Comparison of ENCODE assay signal across 9 mouse cellular contexts in the genomic region with DNA sequence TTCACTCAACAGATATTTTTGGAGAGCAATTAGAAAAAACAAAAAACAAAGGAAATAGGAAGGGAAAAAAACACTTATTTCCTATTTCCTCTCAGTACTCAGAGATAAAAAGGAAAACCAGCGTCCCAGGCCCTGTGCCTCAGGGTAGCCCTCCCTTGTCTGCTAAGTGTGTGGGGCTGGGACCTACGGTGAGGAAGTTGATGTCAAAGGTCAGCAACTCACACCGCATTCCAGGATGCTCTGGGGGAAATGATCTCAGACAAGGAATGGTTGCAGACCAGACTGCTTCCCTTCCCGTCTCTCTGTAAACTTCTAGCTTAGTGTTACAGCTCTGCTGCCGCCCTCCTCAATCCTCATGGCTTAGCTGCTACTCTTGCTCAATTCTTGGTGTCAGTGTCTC. TPM values are rescaled to one million over a fixed set of nuclear protein-coding genes. Genes with fewer than 3 reads are reported as not detected.
DNase-seq lines count a peak whose midpoint lies in the region; ATAC-seq lines count a peak whose summit lies in the region.
"Had no signal": no experiment of that assay in that cellular context is flagged by ENCODE, and none has a peak within 500 bp of the region (broad histone marks: within the 10 kb centered on the region; RNA-seq: fewer than 3 reads in every experiment).

No protein-coding gene starts in this region.

- H3K9ac ChIP-seq in kidney, embryonic 14.5 days (ENCODE audit: low read depth, low read length) = no peak overlapping the region
- H3K9ac ChIP-seq: liver, embryonic 14.5 days had no signal

- 18% methylated on average over 5 of the region's 5 CpGs for WGBS in kidney, embryonic 14.5 days

- ATAC-seq in kidney, embryonic 14.5 days (ENCODE audit: low FRiP score, low TSS enrichment) = 0 out of 2 replicates have a peak, but pooled peaks have one; percentile 65

- DNase-seq in gastrocnemius, adult 18-20 months (ENCODE audit: low spot score) = peak; percentile 21
- DNase-seq in gastrocnemius, postnatal 10 days = no peak
- peak; percentile 99 for DNase-seq in heart, adult 11 months
- DNase-seq in lung, postnatal 25 days (ENCODE audit: low spot score) = peak; percentile 74
- no peak for DNase-seq in testis, postnatal 10 days (ENCODE audit: low spot score)
- no peak for DNase-seq in left cerebral cortex, adult 9 months (ENCODE audit: low spot score in 2 of 2)
- DNase-seq in thymus, postnatal 10 days (ENCODE audit: low spot score in 2 of 2) = no peak

- H3K36me3 ChIP-seq in kidney, embryonic 14.5 days (ENCODE audit: control insufficient read depth, insufficient read depth, low read length) = no peaks in the 10 kb centered on the region

- no peaks in the 10 kb centered on the region for H3K9me3 ChIP-seq in kidney, embryonic 14.5 days (ENCODE audit: control insufficient read depth, low read length)

- H3K4me1 ChIP-seq in kidney, embryonic 14.5 days (ENCODE audit: control insufficient read depth, insufficient read depth, low read length) = peaks cover under 1% of the 10 kb centered on the region; the same call in 1 of the 2 replicates

- H3K27me3 ChIP-seq in kidney, embryonic 14.5 days (ENCODE audit: control insufficient read depth, insufficient read depth, low read length) = no peaks in the 10 kb centered on the region

- H3K4me2 ChIP-seq in kidney, embryonic 14.5 days (replicated peaks; ENCODE audit: low read depth, low read length) = no peak overlapping the region

- no peak overlapping the region for H3K4me3 ChIP-seq in kidney, embryonic 14.5 days (ENCODE audit: low read length)

- H3K27ac ChIP-seq in kidney, embryonic 14.5 days (ENCODE audit: low read depth, low read length) = peak overlapping the region; percentile 7; the same call in 1 of the 2 replicates
- H3K27ac ChIP-seq: liver, embryonic 14.5 days had no signal

RNA-seq across cellular contexts. Expression of a gene that starts 9.6 kb away (rescaled TPM):
- not detected for total RNA-seq in gastrocnemius, adult 18-20 months (2021)
- total RNA-seq in gastrocnemius, postnatal 10 days (2021) = under 1 TPM; 0.21 to 0.38 TPM
- polyA plus RNA-seq in kidney, embryonic 14.5 days (2014; fragmentation: Nextera tagmentation; extraction: Ambion mirVana) = 0.26 TPM in 1 of 2 replicates, not detected in the other

RNA-seq across cellular contexts. Expression of a gene that starts 16.8 kb away (rescaled TPM):
- 10 to 100 TPM; 42.6 to 46.2 TPM for total RNA-seq in gastrocnemius, adult 18-20 months (2021)
- 10 to 100 TPM; 50.9 to 53.6 TPM for total RNA-seq in gastrocnemius, postnatal 10 days (2021)
- 51.5 and 78.1 TPM in 2 replicates for polyA plus RNA-seq in kidney, embryonic 14.5 days (2014; fragmentation: Nextera tagmentation; extraction: Ambion mirVana)

Comparison
In these comparisons a context has a peak if more than half of its experiments do, and no peak if none do; other contexts are left out.
1. DNase-seq: peak in gastrocnemius, adult 18-20 months (single experiment), heart, adult 11 months (single experiment) and lung, postnatal 25 days (single experiment); none in gastrocnemius, postnatal 10 days (single experiment), testis, postnatal 10 days (single experiment), left cerebral cortex, adult 9 months (0 of 2) and thymus, postnatal 10 days (0 of 2).